Mouse (Mus musculus) mouse trophoblast stem cell (cell line): ENCODE results near the gene Rhog.

Experiments
- in situ Hi-C, 2 experiments: fragments of 300-500 bp; cut with MseI, MboI; formaldehyde crosslinking; loops; 2 replicates in 1 of 2; 3 replicates in 1 of 2; pipeline ENCODE4 v1.15.1; 2025

Gene Rhog

GRCm38 (mm10) chr7:102222336-102222735, 33.5 kb downstream of the Rhog start:
- in situ Hi-C loops, result no loop called here

- in situ Hi-C loops, result no loop called here
These were observed 34.0 kb downstream of the Rhog start for GRCm38 (mm10) chr7:102221899-102222298.

- in situ Hi-C loops, result no loop called here
These were observed 44.8 kb downstream of the Rhog start for GRCm38 (mm10) chr7:102211071-102211470.

- in situ Hi-C loops, result no loop called here
These were observed 45.8 kb downstream of the Rhog start, which contains the start of the genes Nup98 and Pgap2 for GRCm38 (mm10) chr7:102209756-102210721. TSS of gene Nup98 (minus strand) at chr7:102210176. TSS of gene Pgap2 (plus strand) at chr7:102210208.

GRCm38 (mm10) chr7:102208806-102209363, 47.0 kb downstream of the Rhog start:
- in situ Hi-C loops, result no loop called here

GRCm38 (mm10) chr7:102205646-102206045, 50.2 kb downstream of the Rhog start:
- in situ Hi-C loops, result no loop called here

GRCm38 (mm10) chr7:102204296-102204857, 51.5 kb downstream of the Rhog start:
- in situ Hi-C loops, result no loop called here

- in situ Hi-C loops, result no loop called here
These were observed 54.7 kb downstream of the Rhog start for GRCm38 (mm10) chr7:102200996-102201785.

- in situ Hi-C loops, result no loop called here
These were observed 55.3 kb downstream of the Rhog start for GRCm38 (mm10) chr7:102200576-102200975.

- in situ Hi-C loops, result no loop called here
These were observed 63.5 kb downstream of the Rhog start for GRCm38 (mm10) chr7:102192356-102192755.
